Mouse (Mus musculus): ENCODE data around the gene Fras1. TPM values are rescaled to one million over a fixed set of nuclear protein-coding genes. Genes with fewer than 3 reads are reported as not detected.

Gene Fras1
- polyA plus RNA-seq, 1 experiment from 2014 or later: 30.5 TPM

DNA sequence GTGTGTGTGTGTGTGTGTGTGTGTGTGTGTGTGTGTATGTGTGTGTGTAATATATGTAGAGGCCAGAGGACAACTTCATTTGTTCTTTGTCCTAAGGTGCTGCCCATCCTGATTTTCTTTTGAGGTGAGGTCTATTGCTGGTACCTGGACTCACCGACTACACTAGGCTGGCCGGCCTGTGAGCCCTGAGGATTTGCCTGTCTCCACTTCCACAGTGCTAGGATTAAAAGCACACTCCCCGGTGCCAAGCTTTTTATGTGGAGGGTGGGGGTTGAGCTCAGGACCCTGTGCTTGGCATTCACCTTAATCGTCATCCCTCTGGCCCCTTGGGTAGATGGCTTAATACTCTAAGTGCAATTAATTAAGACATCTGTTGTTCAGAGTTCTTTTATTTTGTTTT is 9.8 kb upstream of the Fras1 start:
- 71% methylated on average over 4 of the region's 4 CpGs for WGBS
- no peaks in the 10 kb centered on the region for H3K36me3 ChIP-seq (ENCODE audit: insufficient read depth)
- no peak overlapping the region for H3K4me3 ChIP-seq (ENCODE audit: low read depth, low read length)
- DNase-seq (no peak), ATAC-seq (ENCODE audit: insufficient read depth) (no peak)
- no peak for TF ChIP-seq CTCF (IDR thresholded peaks at IDR 0.05; ENCODE audit: low read depth)
- H3K9ac ChIP-seq: no peak overlapping the region
- H3K4me1 ChIP-seq (ENCODE audit: insufficient read depth): no peaks in the 10 kb centered on the region
- H3K27me3 ChIP-seq (ENCODE audit: insufficient read depth, low read length): no peaks in the 10 kb centered on the region
- H3K27ac ChIP-seq (ENCODE audit: low read depth): no peak overlapping the region
- H3K4me2 ChIP-seq: no peak overlapping the region
- H3K9me3 ChIP-seq (ENCODE audit: low read depth, low read length): no peaks in the 10 kb centered on the region

DNA sequence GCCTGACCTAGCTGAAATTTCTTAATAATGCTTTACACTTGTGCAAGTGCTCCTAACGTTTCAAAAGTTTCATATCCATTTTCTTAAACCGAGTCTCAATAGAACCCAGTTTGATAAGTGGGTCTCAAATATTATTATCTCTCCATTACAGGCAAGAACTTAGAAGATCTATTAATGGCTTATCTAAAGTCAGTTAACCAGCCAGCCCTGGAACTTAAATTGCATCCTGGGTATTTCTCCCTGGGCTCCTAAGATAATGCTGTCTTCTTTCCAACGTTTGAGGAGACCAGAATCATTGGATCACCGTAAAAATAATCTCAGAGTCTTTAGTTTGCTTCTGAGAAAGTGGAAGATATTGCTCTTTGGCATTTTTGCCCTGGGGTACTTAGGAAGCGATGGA is 8.2 kb upstream of the Fras1 start:
- ATAC-seq (ENCODE audit: insufficient read depth): no peak
- 73% methylated on average over 5 of the region's 5 CpGs for WGBS
- no peaks in the 10 kb centered on the region for H3K27me3 ChIP-seq (ENCODE audit: insufficient read depth, low read length)

DNA sequence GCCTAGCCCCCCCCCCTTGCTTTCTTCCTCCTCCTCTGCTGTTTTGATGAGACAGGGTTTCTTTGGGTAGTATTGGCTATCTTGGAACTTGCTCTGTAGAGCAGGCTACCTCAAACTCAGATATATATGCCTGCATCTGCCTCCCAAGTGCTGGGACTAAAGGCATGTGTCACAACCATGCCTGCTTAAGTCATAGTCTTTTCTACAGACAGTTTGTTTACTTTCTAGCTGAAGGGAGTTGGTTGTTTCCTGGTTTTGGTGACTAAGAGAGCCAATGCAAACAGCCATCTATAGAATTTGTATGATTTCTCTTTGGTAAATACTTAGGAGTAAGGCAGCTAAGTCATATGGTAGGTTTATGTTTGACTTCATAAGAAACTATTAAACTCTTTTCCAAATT is 6.5 kb upstream of the Fras1 start:
- no peak overlapping the region for H3K4me3 ChIP-seq (ENCODE audit: low read depth, low read length)
- H3K36me3 ChIP-seq (ENCODE audit: insufficient read depth): no peaks in the 10 kb centered on the region
- no peak overlapping the region for H3K9ac ChIP-seq
- no peak for DNase-seq
- ATAC-seq (ENCODE audit: insufficient read depth): no peak
- no peak overlapping the region for H3K27ac ChIP-seq (ENCODE audit: low read depth)
- no peak for TF ChIP-seq CTCF (IDR thresholded peaks at IDR 0.05; ENCODE audit: low read depth)
- no peak overlapping the region for H3K4me2 ChIP-seq
- H3K4me1 ChIP-seq (ENCODE audit: insufficient read depth): no peaks in the 10 kb centered on the region
- no peaks in the 10 kb centered on the region for H3K27me3 ChIP-seq (ENCODE audit: insufficient read depth, low read length)
- no peaks in the 10 kb centered on the region for H3K9me3 ChIP-seq (ENCODE audit: low read depth, low read length)

More for the DNA sequence above, 8.2 kb upstream of the Fras1 start:
- Histone ChIP-seq H3K4me3 (ENCODE audit: low read depth, low read length) (no peak overlapping the region), H3K36me3 (ENCODE audit: insufficient read depth) (no peaks in the 10 kb centered on the region), H3K9ac (no peak overlapping the region), H3K27ac (ENCODE audit: low read depth) (no peak overlapping the region), H3K4me1 (ENCODE audit: insufficient read depth) (no peaks in the 10 kb centered on the region), H3K4me2 (no peak overlapping the region), H3K9me3 (ENCODE audit: low read depth, low read length) (no peaks in the 10 kb centered on the region)
- no peak for DNase-seq
- no peak for TF ChIP-seq CTCF (IDR thresholded peaks at IDR 0.05; ENCODE audit: low read depth)

DNA sequence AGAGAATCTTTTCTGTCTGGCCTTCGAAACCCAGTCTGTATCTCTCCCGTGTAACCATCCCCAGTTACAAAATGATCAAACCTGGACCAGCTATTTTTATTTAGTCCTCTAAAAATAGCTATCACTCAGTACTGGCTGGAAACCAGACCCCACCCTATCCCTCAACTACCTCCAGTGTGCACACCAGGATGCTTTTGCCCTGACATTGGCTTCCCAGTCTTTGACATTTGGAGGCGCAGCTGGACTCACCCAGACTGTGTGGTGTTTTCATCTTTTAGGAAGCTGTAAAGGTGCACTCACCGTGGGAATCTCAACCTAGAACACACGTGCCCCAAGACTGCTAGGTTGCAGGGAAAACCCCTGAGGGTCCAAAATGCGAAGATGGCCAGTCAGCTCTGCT is 649 bp upstream of the Fras1 start:
- Histone ChIP-seq H3K9ac (peak overlapping the region; percentile 63; the same call in 1 of the 2 replicates), H3K4me2 (peak overlapping the region; percentile 68), H3K9me3 (ENCODE audit: low read depth, low read length) (no peaks in the 10 kb centered on the region)

DNA sequence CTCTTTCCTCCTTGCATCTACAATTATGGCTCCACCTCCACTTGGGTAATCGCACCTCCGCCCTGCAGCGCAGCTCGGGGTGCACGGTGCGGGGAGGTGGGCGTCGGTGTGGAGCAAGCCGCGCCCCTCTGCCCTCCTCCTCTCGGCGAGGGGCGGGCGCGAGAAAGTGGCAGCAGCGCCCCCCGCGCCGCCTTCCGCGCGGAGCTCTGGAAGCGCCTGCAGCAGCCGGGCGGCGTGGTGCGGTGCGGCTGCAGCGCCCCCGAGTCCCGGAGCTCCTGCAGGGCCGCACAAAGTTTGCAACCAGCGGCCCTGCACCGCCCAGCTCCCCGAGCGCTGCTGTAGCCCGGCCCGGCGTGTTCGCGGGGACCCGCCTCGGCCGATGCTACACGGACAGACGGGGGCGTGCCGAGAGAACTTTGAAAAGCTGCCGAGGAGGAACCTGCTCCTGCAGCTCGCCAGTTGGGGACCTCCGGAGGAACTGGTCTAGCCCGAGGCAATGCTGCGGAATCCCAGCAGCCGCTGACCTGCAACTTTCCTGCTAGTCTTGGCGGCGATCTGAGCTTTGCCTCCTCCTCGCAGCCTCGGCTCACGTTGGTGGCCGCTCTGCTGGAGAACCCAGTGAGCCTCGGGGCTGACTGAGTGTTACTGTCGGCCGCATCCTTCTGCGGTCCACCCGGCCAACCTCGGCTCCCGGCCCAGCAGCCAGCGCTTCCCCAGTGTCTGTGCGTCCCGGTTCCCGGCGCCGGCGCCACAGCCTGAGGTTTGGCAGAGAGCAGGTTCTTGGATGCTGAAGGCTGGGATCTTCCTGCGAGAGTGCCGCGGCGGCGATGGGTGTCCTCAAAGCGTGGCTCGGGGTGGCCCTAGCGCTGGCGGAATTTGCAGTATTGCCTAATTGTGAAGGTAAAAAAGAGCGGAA is 489 bp downstream of the Fras1 start:
- Histone ChIP-seq H3K4me2 (peak overlapping the region; percentile 68), H3K36me3 (ENCODE audit: insufficient read depth) (no peaks in the 10 kb centered on the region), H3K9me3 (ENCODE audit: low read depth, low read length) (no peaks in the 10 kb centered on the region), H3K27ac (ENCODE audit: low read depth) (peak overlapping the region; percentile 85), H3K9ac (peak overlapping the region; percentile 63), H3K27me3 (ENCODE audit: insufficient read depth, low read length) (no peaks in the 10 kb centered on the region), H3K4me1 (ENCODE audit: insufficient read depth) (peaks cover 13% of the 10 kb centered on the region; the same call in 1 of the 2 replicates), H3K4me3 (ENCODE audit: low read depth, low read length) (peak overlapping the region; percentile 65)
- TF ChIP-seq CTCF (IDR thresholded peaks at IDR 0.05; ENCODE audit: low read depth): no peak
- ATAC-seq (ENCODE audit: insufficient read depth) (peak; percentile 88), DNase-seq (peak; percentile 86)
- WGBS: under 1% methylated on average over 83 of the region's 84 CpGs

More for the DNA sequence above, 649 bp upstream of the Fras1 start:
- ATAC-seq (ENCODE audit: insufficient read depth) (peak; percentile 0; the same call in 1 of the 2 replicates), DNase-seq (no peak)
- Histone ChIP-seq H3K36me3 (ENCODE audit: insufficient read depth) (no peaks in the 10 kb centered on the region), H3K27ac (ENCODE audit: low read depth) (peak overlapping the region; percentile 85; the same call in 1 of the 2 replicates), H3K27me3 (ENCODE audit: insufficient read depth, low read length) (no peaks in the 10 kb centered on the region), H3K4me1 (ENCODE audit: insufficient read depth) (peaks cover 13% of the 10 kb centered on the region; the same call in 1 of the 2 replicates), H3K4me3 (ENCODE audit: low read depth, low read length) (peak overlapping the region; percentile 65)
- TF ChIP-seq CTCF (IDR thresholded peaks at IDR 0.05; ENCODE audit: low read depth): no peak
- 24% methylated on average over 6 of the region's 6 CpGs for WGBS

DNA sequence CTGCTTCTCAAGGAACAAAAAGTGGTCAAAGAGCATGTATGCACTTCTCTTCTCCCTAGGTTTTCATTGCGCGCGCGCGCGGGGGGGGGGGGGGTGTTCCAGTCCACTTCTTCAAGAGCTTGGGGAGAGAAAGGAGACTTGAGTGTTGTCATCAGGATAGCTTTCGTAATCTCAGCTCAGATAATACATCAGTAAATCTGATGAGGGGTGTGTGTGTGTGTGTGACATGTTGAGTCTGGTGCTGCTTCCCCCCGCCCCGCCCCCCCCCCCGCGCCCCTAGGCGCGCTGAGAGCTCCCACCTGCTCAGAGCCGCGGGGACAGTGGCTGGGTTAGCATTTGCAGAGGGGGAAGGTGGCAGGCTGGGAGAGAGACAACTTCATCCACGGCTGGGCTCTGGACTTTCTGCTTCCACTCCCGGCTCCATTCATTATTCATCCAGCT is 1.7 kb downstream of the Fras1 start:
- ATAC-seq (ENCODE audit: insufficient read depth): peak; percentile 13; the same call in 1 of the 2 replicates

DNA sequence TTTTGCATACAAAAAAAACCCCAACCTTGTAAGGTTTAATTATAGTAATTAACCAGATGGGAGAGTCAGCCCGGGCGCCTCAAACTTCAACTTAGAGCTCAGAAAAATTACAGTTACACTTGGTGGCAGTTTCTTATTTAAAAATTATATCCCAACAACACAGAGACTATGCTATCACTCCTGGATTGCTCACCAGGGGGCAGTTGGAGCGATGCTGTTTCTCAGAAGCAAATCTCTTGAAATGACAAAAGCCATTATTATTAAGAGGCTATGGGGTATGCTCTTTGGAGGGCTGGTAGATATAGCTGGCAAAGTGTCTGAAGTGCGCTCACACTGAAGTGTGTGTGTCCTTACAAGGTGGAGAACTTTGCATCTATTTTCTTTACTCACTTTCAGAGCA is 2.5 kb downstream of the Fras1 start:
- Histone ChIP-seq H3K27me3 (ENCODE audit: insufficient read depth, low read length) (no peaks in the 10 kb centered on the region), H3K36me3 (ENCODE audit: insufficient read depth) (no peaks in the 10 kb centered on the region), H3K27ac (ENCODE audit: low read depth) (no peak overlapping the region), H3K9me3 (ENCODE audit: low read depth, low read length) (no peaks in the 10 kb centered on the region), H3K4me1 (ENCODE audit: insufficient read depth) (peaks cover 13% of the 10 kb centered on the region; the same call in 1 of the 2 replicates), H3K9ac (no peak overlapping the region), H3K4me3 (ENCODE audit: low read depth, low read length) (peak overlapping the region; percentile 65), H3K4me2 (peak overlapping the region; percentile 68)
- TF ChIP-seq CTCF (IDR thresholded peaks at IDR 0.05; ENCODE audit: low read depth): peak; percentile 47
- DNase-seq: peak; percentile 63
- WGBS: 54% methylated on average over 4 of the region's 4 CpGs
- ATAC-seq (ENCODE audit: insufficient read depth): no peak

More for the DNA sequence above, 1.7 kb downstream of the Fras1 start:
- peak overlapping the region; percentile 65 for H3K4me3 ChIP-seq (ENCODE audit: low read depth, low read length)
- no peaks in the 10 kb centered on the region for H3K9me3 ChIP-seq (ENCODE audit: low read depth, low read length)
- H3K27me3 ChIP-seq (ENCODE audit: insufficient read depth, low read length): no peaks in the 10 kb centered on the region
- no peak for TF ChIP-seq CTCF (IDR thresholded peaks at IDR 0.05; ENCODE audit: low read depth)
- H3K36me3 ChIP-seq (ENCODE audit: insufficient read depth): no peaks in the 10 kb centered on the region
- peaks cover 13% of the 10 kb centered on the region; the same call in 1 of the 2 replicates for H3K4me1 ChIP-seq (ENCODE audit: insufficient read depth)
- H3K4me2 ChIP-seq: peak overlapping the region; percentile 68
- WGBS: 0% methylated on average over 5 of the region's 17 CpGs
- peak overlapping the region; percentile 85; the same call in 1 of the 2 replicates for H3K27ac ChIP-seq (ENCODE audit: low read depth)
- peak; percentile 55 for DNase-seq
- peak overlapping the region; percentile 63 for H3K9ac ChIP-seq

Data from lung, embryonic 14.5 days (tissue).